Mouse (Mus musculus): Measurements from ENCODE around the gene Emc9. TPM values are rescaled to one million over a fixed set of nuclear protein-coding genes. Genes with fewer than 3 reads are reported as not detected.

Gene Emc9
- polyA plus RNA-seq, 1 experiment from 2014 or later: 9.6 TPM

DNA sequence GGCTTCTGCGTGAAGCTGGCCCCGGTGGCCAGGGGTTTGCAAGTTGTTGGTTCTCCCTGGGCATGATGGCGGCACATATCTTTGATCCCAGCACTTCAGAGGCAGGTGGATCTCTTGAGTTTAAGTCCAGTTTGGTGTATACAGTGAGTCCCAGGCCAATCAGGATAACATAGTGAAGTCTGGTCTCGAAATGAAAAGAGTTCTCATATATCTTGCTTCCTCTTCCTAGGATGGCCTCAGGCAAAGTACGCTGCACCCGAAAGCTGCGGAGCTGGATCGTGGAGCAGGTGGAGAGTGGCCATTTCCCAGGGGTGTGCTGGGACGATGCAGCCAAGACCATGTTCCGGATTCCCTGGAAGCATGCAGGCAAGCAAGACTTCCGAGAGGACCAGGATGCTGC lies 19.7 kb upstream of the Emc9 start:
- Histone ChIP-seq H3K9me3 (no peaks in the 10 kb centered on the region), H3K27ac (peak overlapping the region; percentile 82; the same call in 1 of the 2 replicates), H3K4me2 (replicated peaks) (peak overlapping the region; percentile 74; the same call in 1 of the 2 replicates), H3K9ac (no peak overlapping the region), H3K4me1 (replicated peaks) (0 out of 2 replicates have a peak, but pooled peaks cover 10% of the 10 kb centered on the region), H3K36me3 (peaks cover 33% of the 10 kb centered on the region), H3K4me3 (replicated peaks) (no peak overlapping the region), H3K27me3 (replicated peaks) (no peaks in the 10 kb centered on the region)
- 90% methylated on average over 11 of the region's 11 CpGs for WGBS
- no peak for ATAC-seq

DNA sequence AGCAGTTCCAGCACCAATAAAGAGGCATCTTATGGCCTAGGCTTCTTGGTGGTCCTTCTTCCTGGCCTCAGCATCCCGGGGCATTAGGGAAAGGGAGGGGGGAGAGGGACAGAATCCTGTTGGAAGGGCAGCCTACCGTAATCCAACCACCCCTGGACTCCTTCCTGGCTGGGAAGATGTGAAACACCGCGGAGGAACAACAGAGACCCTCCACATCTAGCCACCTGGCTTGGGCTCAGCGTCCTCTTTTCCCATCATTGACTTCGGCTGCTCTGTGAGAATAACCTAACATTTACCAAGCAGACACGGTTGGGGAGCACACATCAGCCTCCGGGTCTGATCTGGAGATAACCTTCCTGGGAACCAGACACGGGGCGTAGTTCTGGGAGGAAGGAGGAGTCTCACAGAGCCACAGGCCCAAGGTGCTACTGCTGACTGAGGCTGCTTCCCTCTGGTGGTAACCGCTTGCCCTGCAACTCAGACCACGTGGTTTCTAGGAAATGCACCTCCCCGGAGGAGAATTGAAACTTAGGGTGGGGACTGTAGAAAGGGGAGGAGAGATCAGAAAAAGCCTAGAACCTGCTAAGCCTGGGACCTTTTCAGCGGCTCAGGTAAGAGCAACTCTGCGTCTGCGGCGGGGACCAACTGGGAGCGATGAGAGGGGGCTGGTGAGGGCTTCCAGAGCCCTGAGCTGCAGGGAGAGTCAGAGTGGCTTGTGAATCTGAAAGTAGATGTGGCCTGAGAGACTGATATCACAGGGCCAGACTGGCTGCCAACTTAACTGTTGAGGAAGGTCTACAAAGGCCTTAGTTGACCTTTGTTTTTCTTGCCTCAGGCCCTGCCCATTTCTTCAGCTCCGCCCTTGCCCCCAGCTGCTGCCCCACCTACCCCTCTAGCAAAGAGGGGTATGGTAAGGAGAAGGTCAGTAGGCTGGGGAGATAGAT lies 18.8 kb upstream of the Emc9 start:
- Histone ChIP-seq H3K27me3 (replicated peaks) (no peaks in the 10 kb centered on the region), H3K27ac (peak overlapping the region; percentile 82), H3K9me3 (no peaks in the 10 kb centered on the region), H3K9ac (peak overlapping the region; percentile 56), H3K4me3 (replicated peaks) (peak overlapping the region; percentile 39), H3K4me1 (replicated peaks) (0 out of 2 replicates have a peak, but pooled peaks cover 10% of the 10 kb centered on the region), H3K36me3 (peaks cover 43% of the 10 kb centered on the region), H3K4me2 (replicated peaks) (peak overlapping the region; percentile 74)
- WGBS: 12% methylated on average over 19 of the region's 19 CpGs
- ATAC-seq: peak; percentile 97

- peaks cover 49% of the 10 kb centered on the region for H3K36me3 ChIP-seq
- 80% methylated on average over 7 of the region's 7 CpGs for WGBS
- no peaks in the 10 kb centered on the region for H3K27me3 ChIP-seq (replicated peaks)
- H3K9ac ChIP-seq: peak within 1 kb of the TSS; percentile 56
- H3K4me2 ChIP-seq (replicated peaks): peak within 1 kb of the TSS; percentile 74
- H3K27ac ChIP-seq: peak within 1 kb of the TSS; percentile 82
- no peaks in the 10 kb centered on the region for H3K9me3 ChIP-seq
- H3K4me1 ChIP-seq (replicated peaks): 0 out of 2 replicates have a peak, but pooled peaks cover 10% of the 10 kb centered on the region
- no peak for ATAC-seq
- peak within 1 kb of the TSS; percentile 39 for H3K4me3 ChIP-seq (replicated peaks)
Observed at GRCm38 (mm10) chr14:55603271-55603632, 18.1 kb upstream of the Emc9 start, which contains the start of gene Irf9. Irf9 (plus strand) TSS chr14:55603571.

DNA sequence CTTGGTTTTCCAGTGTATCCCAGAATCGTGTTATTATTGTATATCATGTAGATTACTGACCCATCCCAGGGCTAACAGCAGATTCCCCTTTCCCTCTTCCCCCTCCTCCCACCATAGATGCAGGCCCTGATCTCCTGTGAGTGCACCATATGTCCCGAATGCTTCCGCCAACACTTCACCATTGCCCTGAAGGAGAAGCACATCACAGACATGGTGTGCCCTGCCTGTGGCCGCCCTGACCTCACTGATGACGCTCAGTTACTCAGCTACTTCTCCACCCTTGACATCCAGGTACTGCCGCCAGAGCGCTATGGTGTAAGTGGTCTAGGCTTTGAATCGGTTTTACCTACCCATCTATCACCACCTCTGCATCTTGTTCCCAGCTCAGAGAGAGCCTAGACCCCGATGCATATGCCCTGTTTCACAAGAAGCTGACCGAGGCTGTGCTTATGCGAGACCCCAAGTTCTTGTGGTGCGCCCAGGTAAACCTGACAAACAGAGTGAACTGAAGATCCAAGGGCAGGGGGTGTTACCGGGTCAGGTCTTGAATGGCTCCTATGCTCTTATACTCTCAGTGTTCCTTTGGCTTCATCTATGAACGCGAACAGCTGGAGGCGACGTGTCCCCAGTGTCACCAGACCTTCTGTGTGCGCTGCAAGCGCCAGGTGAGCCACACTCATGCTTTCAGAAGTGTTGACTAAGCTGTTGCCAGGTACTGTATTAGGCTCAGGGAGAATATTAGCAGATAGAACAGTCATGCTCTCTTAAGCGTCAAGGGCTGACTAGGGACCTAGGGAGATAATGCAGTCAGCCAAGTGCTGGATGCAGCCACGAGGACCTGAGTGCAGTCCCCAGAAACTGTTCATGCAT lies 13.7 kb upstream of the Emc9 start:
- ATAC-seq: no peak
- Histone ChIP-seq H3K27me3 (replicated peaks) (no peaks in the 10 kb centered on the region), H3K4me3 (replicated peaks) (no peak overlapping the region), H3K36me3 (peaks cover 59% of the 10 kb centered on the region), H3K4me2 (replicated peaks) (no peak overlapping the region), H3K9me3 (no peaks in the 10 kb centered on the region), H3K9ac (no peak overlapping the region), H3K4me1 (replicated peaks) (0 out of 2 replicates have a peak, but pooled peaks cover 5% of the 10 kb centered on the region), H3K27ac (no peak overlapping the region)
- 94% methylated on average over 21 of the region's 21 CpGs for WGBS

DNA sequence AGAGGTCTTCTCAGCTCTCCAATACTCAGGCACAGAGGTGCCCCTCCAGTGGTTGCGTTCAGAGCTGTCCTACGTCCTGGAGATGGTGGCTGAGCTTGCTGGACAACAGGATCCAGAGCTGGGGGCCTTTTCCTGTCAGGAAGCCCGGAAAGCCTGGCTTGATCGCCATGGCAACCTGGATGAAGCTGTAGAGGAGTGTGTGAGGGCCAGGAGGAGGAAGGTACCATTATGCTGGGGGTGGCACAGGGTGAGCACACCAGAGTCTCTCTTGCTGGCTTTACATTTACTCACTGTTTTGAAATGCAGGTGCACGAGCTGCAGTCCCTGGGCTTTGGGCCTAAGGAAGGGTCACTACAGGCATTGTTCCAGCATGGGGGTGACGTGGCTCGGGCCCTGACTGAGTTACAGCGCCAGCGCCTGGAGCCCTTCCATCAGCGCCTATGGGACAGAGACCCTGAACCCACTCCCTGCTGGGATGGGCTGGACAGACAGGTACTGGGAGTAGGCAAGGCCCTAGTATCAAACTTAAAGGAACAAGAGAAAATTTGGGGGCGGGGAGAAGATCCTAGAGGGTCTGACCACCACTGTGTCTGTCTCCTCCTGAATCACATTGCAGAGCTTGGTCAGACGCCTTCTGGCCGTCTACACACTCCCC lies 11.1 kb upstream of the Emc9 start:
- peaks cover 9% of the 10 kb centered on the region for H3K4me1 ChIP-seq (replicated peaks)
- no peak overlapping the region for H3K4me2 ChIP-seq (replicated peaks)
- no peak for ATAC-seq
- peaks cover 50% of the 10 kb centered on the region for H3K36me3 ChIP-seq
- H3K9me3 ChIP-seq: no peaks in the 10 kb centered on the region
- H3K27me3 ChIP-seq (replicated peaks): no peaks in the 10 kb centered on the region
- no peak overlapping the region for H3K4me3 ChIP-seq (replicated peaks)
- WGBS: 80% methylated on average over 13 of the region's 13 CpGs
- H3K9ac ChIP-seq: no peak overlapping the region
- no peak overlapping the region; the same call in 1 of the 2 replicates for H3K27ac ChIP-seq

GRCm38 (mm10) chr14:55592226-55592625 lies 7.1 kb upstream of the Emc9 start:
- Histone ChIP-seq H3K36me3 (peaks cover 24% of the 10 kb centered on the region), H3K4me1 (replicated peaks) (peaks cover 20% of the 10 kb centered on the region), H3K9me3 (no peaks in the 10 kb centered on the region), H3K4me3 (replicated peaks) (peak overlapping the region; percentile 90), H3K27me3 (replicated peaks) (no peaks in the 10 kb centered on the region), H3K9ac (peak overlapping the region; percentile 91), H3K27ac (peak overlapping the region; percentile 98), H3K4me2 (replicated peaks) (peak overlapping the region; percentile 85)
- ATAC-seq: no peak
- WGBS: 5% methylated on average over 16 of the region's 16 CpGs

DNA sequence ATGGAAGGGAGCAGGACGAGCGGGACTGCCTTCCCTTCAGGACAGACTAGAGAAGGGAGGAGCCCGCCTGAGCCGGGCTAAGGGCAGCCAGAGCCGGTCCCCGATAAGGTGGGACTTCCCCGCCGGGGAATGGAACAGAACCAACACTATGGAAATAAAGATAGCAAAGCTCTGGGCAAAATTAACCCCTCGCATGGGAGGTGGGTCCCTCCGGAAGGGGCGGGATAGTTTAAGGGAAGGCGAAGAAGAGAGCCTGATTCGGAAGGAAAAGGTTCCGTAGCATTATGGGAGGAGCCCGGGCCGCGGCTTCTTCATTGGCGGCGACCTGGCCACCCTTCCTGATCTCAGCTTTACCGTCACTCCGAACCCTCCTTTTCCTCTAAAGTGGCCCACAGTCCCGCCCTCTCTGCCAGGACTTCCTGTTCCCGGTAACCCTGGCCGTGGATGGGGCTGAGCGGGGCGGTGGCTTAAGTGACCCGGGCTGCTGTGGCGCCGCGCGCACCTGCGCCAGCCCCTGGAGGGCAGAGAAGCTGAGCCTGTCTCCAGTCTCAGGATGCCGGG lies 6.3 kb upstream of the Emc9 start, which contains the start of gene Rnf31:
Rnf31 (plus strand) TSS at position 378 of the 561 bp plus-strand sequence.
- Histone ChIP-seq H3K9ac (peak within 1 kb of the TSS; percentile 91), H3K4me1 (replicated peaks) (peaks cover 20% of the 10 kb centered on the region), H3K4me2 (replicated peaks) (peak within 1 kb of the TSS; percentile 85), H3K27ac (peak within 1 kb of the TSS; percentile 98), H3K9me3 (no peaks in the 10 kb centered on the region), H3K27me3 (replicated peaks) (no peaks in the 10 kb centered on the region), H3K36me3 (peaks cover 18% of the 10 kb centered on the region), H3K4me3 (replicated peaks) (peak within 1 kb of the TSS; percentile 90)
- peak; percentile 92 for ATAC-seq
- under 1% methylated on average over 33 of the region's 33 CpGs for WGBS

- Histone ChIP-seq H3K4me3 (replicated peaks) (peak within 1 kb of the TSS; percentile 90), H3K9ac (peak within 1 kb of the TSS; percentile 91), H3K27me3 (replicated peaks) (no peaks in the 10 kb centered on the region), H3K27ac (peak within 1 kb of the TSS; percentile 98), H3K36me3 (peaks cover 12% of the 10 kb centered on the region), H3K4me2 (replicated peaks) (peak within 1 kb of the TSS; percentile 85), H3K9me3 (no peaks in the 10 kb centered on the region), H3K4me1 (replicated peaks) (peaks cover 20% of the 10 kb centered on the region)
- ATAC-seq: peak; percentile 96
- WGBS: under 1% methylated on average over 22 of the region's 22 CpGs
Observed at GRCm38 (mm10) chr14:55590748-55591330, 5.7 kb upstream of the Emc9 start, which contains the start of gene Psme2. Psme2 (minus strand) TSS chr14:55591113.

DNA sequence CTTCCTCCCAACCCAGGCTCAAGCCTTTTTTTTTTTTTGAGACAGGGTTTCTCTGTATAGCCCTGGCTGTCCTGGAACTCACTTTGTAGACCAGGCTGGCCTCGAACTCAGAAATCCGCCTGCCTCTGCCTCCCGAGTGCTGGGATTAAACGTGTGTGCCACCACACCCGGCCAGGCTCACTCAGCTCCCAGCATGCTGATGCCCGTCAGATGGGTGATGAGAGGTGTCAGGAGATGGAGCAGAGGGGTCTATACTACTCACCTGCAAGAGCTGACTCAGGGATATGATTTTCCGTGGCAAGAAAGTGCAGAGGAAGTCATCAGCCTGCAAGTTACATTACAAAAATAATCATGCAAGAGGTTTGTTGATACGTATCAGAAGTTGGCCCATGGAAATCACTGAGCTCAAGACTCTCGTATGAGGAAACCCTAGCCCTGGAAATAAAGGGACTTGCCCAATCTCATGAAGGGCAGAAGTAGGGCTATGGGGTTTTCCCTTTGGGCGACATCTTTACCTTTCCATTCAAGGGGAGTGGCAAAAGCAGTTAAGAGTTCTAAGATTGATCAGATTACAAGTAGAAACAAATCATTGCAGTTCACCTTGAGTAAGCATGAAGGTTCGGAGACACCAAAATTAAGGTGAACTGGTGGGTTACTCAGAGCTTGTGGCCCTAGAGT lies 4.8 kb upstream of the Emc9 start:
- H3K9ac ChIP-seq: peak overlapping the region; percentile 52
- peaks cover 23% of the 10 kb centered on the region for H3K4me1 ChIP-seq (replicated peaks)
- 69% methylated on average over 11 of the region's 11 CpGs for WGBS

DNA sequence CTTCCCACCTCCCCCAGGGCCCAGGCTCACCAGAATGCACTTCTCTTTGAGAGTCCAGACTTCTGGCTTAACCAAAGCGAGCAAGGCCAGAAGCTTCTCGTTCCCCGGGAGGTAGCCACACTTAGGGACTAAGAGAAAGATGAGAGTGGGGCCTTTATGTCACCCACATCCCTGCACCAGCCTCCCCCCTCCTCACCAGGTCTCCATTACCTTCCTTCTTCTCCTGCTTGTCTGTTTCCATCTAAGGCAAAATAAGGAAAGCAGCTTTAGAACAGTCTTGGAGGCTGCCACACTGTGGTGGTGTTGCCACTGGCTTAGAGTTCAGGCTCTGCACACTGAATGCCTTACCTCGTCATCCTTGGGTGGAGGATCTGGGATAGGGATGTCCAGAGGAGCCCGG lies 4.2 kb upstream of the Emc9 start:
- H3K9ac ChIP-seq: no peak overlapping the region
- H3K27ac ChIP-seq: no peak overlapping the region
- ATAC-seq: no peak
- no peak overlapping the region; the same call in 1 of the 2 replicates for H3K4me2 ChIP-seq (replicated peaks)
- WGBS: 93% methylated on average over 5 of the region's 5 CpGs
- no peaks in the 10 kb centered on the region for H3K27me3 ChIP-seq (replicated peaks)
- peaks cover 27% of the 10 kb centered on the region for H3K4me1 ChIP-seq (replicated peaks)
- no peaks in the 10 kb centered on the region for H3K36me3 ChIP-seq
- H3K9me3 ChIP-seq: no peaks in the 10 kb centered on the region
- no peak overlapping the region for H3K4me3 ChIP-seq (replicated peaks)

More for the DNA sequence above, 4.8 kb upstream of the Emc9 start:
- H3K4me3 ChIP-seq (replicated peaks): peak overlapping the region; percentile 90
- H3K27ac ChIP-seq: peak overlapping the region; percentile 98
- H3K27me3 ChIP-seq (replicated peaks): no peaks in the 10 kb centered on the region
- H3K4me2 ChIP-seq (replicated peaks): peak overlapping the region; percentile 85
- H3K9me3 ChIP-seq: no peaks in the 10 kb centered on the region
- no peak for ATAC-seq
- H3K36me3 ChIP-seq: peaks cover 3% of the 10 kb centered on the region; the same call in 1 of the 2 replicates

Measured in intestine, embryonic 15.5 days (tissue).